ENCODE assay signal across 8 mouse cellular contexts in the genomic region with DNA sequence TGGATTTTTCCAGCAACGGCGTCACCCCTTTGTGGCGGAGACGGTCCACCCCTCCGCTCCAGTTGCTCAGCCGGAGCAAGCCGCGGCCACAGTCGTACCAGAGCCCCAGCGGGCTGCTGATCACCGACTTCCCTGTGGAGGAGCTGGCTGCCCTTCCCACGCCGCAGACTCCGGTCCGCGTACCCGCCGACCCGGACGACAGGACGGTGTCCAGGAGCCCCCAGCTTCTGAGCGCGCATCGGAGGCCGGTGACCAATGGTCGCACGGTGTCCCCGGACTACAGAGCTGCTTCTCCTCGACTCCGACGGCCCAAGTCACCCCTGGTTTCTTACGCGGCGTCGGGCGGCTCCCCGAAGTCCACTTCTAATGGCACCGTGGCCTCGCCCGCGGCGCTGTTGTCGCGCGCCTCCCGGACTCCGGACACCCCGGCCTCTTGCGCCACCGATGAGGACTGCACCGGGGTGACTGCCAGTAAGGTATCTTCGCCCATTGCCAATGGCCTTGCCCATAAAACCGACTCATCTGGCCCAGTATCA. TPM values are rescaled to one million over a fixed set of nuclear protein-coding genes. Genes with fewer than 3 reads are reported as not detected.
DNase-seq lines count a peak whose midpoint lies in the region; ATAC-seq and TF ChIP-seq lines count a peak whose summit lies in the region.

No protein-coding gene starts in this region.

- H3K27me3 ChIP-seq in neural tube, embryonic 15.5 days (replicated peaks) = peaks cover 5% of the 10 kb centered on the region; the same call in 1 of the 2 replicates

- whole genome bisulfite sequencing in lung, adult 2 months = under 1% methylated on average over 53 of the region's 53 CpGs
- under 1% methylated on average over 53 of the region's 53 CpGs for WGBS in neural tube, embryonic 15.5 days

- peak overlapping the region; percentile 68 for H3K9ac ChIP-seq in neural tube, embryonic 15.5 days (replicated peaks)

- H3K36me3 ChIP-seq in neural tube, embryonic 15.5 days = no peaks in the 10 kb centered on the region

- no peaks in the 10 kb centered on the region for H3K9me3 ChIP-seq in neural tube, embryonic 15.5 days (replicated peaks)

- H3K4me3 ChIP-seq in layer of hippocampus, adult 2 months = peak overlapping the region; percentile 86
- peak overlapping the region; percentile 79 for H3K4me3 ChIP-seq in cortical plate, adult 2 months (ENCODE audit: insufficient read depth, low read length)
- H3K4me3 ChIP-seq in lung, adult 2 months (replicated peaks; ENCODE audit: extremely low read depth, low read depth, low read length) = peak overlapping the region; percentile 73
- peak overlapping the region; percentile 88 for H3K4me3 ChIP-seq in neural tube, embryonic 15.5 days (replicated peaks)

- TF ChIP-seq POLR2A in cortical plate, adult 2 months (IDR thresholded peaks at IDR 0.05; ENCODE audit: extremely low read depth, insufficient read depth, low read length) = no peak
- TF ChIP-seq POLR2A in lung, adult 2 months (IDR thresholded peaks at IDR 0.05; ENCODE audit: borderline replicate concordance, extremely low read depth, low read depth, low read length) = no peak

- H3K27ac ChIP-seq in layer of hippocampus, adult 2 months = peak overlapping the region; percentile 89
- H3K27ac ChIP-seq in cortical plate, adult 2 months (ENCODE audit: insufficient read depth, low read length) = peak overlapping the region; percentile 28; the same call in 1 of the 2 replicates
- H3K27ac ChIP-seq in neural tube, embryonic 15.5 days (replicated peaks) = peak overlapping the region; percentile 74

- H3K4me1 ChIP-seq in cortical plate, adult 2 months (ENCODE audit: control insufficient read depth, insufficient read depth, low read length) = peaks cover 1% of the 10 kb centered on the region; the same call in 1 of the 2 replicates
- peaks cover 4% of the 10 kb centered on the region for H3K4me1 ChIP-seq in lung, adult 2 months (ENCODE audit: control insufficient read depth, insufficient read depth, low read length)
- H3K4me1 ChIP-seq in neural tube, embryonic 15.5 days = peaks cover 9% of the 10 kb centered on the region

- no peak for DNase-seq in layer of hippocampus, adult 2 months (ENCODE audit: low spot score in 2 of 2)
- DNase-seq in layer of hippocampus, adult 18-20 months (ENCODE audit: low spot score in 2 of 2) = no peak
- DNase-seq in heart, adult 8-10 months (ENCODE audit: low spot score) = peak; percentile 13
- peak; percentile 55 for DNase-seq in kidney, adult 18-20 months
- DNase-seq in lung, adult 2 months = peak; percentile 74
- DNase-seq in natural killer cell, adult 2 months (ENCODE audit: low spot score in 2 of 2) = no peak

- no peak for TF ChIP-seq CTCF in layer of hippocampus, adult 2 months (conservative IDR thresholded peaks at IDR 0.05)
- TF ChIP-seq CTCF in cortical plate, adult 2 months (IDR thresholded peaks at IDR 0.05; ENCODE audit: extremely low read depth, insufficient read depth, low read length) = no peak
- TF ChIP-seq CTCF in lung, adult 2 months (IDR thresholded peaks at IDR 0.05; ENCODE audit: insufficient read depth, low read length) = no peak

- ATAC-seq in neural tube, embryonic 15.5 days (ENCODE audit: low FRiP score) = peak; percentile 63

- peak overlapping the region; percentile 89 for H3K4me2 ChIP-seq in neural tube, embryonic 15.5 days

RNA-seq across cellular contexts. Expression of gene Arhgef26, which starts 1.4 kb away (rescaled TPM):
- 10 to 100 TPM; 59.2 to 60.0 TPM for total RNA-seq in layer of hippocampus, adult 2 months (2021)
- total RNA-seq in layer of hippocampus, adult 18-20 months (2021) = 10 to 100 TPM; 56.5 to 59.5 TPM
- 15.2 and 18.2 TPM in 2 replicates for polyA plus RNA-seq in cortical plate, adult 2 months (2012; rRNA removed)
- total RNA-seq in heart, adult 8-10 months (2022) = 1 to 10 TPM; 1.8 to 3.9 (median 2.5) TPM
- 26.9 and 41.6 TPM in 2 replicates for polyA plus RNA-seq in lung, adult 2 months (2012; rRNA removed)
- 13.9 and 14.7 TPM in 2 replicates for polyA plus RNA-seq in neural tube, embryonic 15.5 days (2015; fragmentation: Nextera tagmentation; extraction: Ambion mirVana)

Comparison
In these comparisons a context has a peak if more than half of its experiments do, and no peak if none do; other contexts are left out.
1. DNase-seq: peak in heart, adult 8-10 months (single experiment), kidney, adult 18-20 months (single experiment) and lung, adult 2 months (single experiment); none in layer of hippocampus, adult 2 months (0 of 2), layer of hippocampus, adult 18-20 months (0 of 2) and natural killer cell, adult 2 months (0 of 2).
2. H3K27ac ChIP-seq: peak in every context shown above with its lines; median percentile 89 in layer of hippocampus, adult 2 months; 74 in neural tube, embryonic 15.5 days; 28 in cortical plate, adult 2 months.
3. RNA of gene Arhgef26, which starts 1.4 kb away (total RNA-seq): 59.2 to 60.0 TPM in layer of hippocampus, adult 2 months and 56.5 to 59.5 TPM in layer of hippocampus, adult 18-20 months; 1.8 to 3.9 TPM in heart, adult 8-10 months; every median in the first group is over 10 times any median in the second.
4. Peak in every context shown above with its lines, with median percentiles within 50 percentile points of each other: H3K4me3 ChIP-seq.